Mouse (Mus musculus) kidney, adult 18-20 months (tissue): ENCODE data around the gene Fcrl5.
"Not testable (repeated sequence)": the region's sequence is repeated elsewhere in the genome, so short reads cannot be mapped to it uniquely, and the experiment has no call there.

ENCODE experiments used
- DNase-seq: peaks from one replicate; pipeline ENCODE4 v3.0.0; 2021

The Fcrl5 gene

DNA sequence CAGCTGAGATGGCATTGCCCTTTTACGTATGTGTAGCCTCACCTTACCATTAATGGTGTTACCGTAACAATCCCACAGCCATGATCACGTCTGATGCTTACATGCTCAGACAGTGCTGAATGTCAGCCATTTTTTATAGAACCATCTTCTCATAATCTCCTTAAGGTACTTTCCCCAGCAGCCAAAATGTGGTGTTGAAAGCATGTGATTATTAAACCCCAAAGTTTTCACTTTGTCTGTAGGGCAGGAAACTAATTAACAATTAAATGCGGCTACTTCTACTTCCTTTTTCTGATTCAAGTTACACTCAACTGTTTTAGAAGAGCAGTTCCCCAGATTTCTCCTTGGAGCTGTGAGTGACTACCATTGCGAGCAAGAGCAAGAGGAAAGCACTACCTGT lies at the start of gene Fcrl5:
TSS of gene Fcrl5 (plus strand) at position 295 of the 400 bp plus-strand sequence.
- no peak for DNase-seq

- no peak for DNase-seq
These were observed 44.6 kb upstream of the Fcrl5 start for GRCm38 (mm10) chr3:87390935-87391334.

- DNase-seq: no peak
These were observed 36.8 kb upstream of the Fcrl5 start for GRCm38 (mm10) chr3:87398809-87399208.

- DNase-seq: no peak
These were observed 35.7 kb upstream of the Fcrl5 start for GRCm38 (mm10) chr3:87399906-87400305.

- no peak for DNase-seq
These were observed 34.3 kb upstream of the Fcrl5 start for GRCm38 (mm10) chr3:87401321-87401720.

DNA sequence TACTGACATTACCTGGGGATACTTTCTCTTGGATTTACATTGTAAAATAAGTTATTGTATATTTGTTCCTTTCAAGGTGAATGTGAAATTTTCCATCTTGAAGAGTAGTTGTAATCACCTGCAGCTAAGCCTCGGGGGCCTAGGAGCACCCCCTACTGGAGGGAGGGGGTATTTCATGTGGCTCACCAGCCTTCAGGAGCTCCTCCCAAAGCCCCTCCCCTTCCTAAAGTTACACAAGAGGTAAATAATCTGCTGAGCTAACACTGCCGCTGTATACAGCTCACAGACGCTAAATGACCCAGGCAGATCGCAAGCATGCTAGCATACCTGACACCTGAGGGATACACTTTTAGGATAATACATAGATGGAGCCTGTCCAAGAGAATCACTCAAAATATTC lies 27.4 kb upstream of the Fcrl5 start:
- no peak for DNase-seq

- no peak for DNase-seq
These were observed 26.2 kb upstream of the Fcrl5 start for GRCm38 (mm10) chr3:87409196-87409935.

DNA sequence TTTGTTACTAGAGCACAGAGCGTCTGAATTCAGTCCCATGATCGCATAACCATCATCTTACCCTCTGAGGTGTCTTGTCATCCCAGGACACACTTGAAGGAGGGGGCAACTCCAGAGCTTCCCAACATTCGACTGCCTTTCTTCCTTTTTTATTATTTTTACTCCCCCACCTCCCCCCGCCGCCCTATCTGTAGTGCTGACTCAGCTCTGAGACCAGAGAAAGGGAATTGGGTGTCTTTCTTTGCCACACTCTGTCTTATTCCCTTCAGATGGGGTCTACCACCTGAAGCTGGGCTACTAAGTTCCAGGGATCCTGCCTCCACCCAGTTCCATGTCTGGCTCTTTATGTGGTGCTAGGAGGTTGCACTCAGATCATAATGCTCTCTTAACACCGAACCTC lies 25.0 kb upstream of the Fcrl5 start:
- no peak for DNase-seq

GRCm38 (mm10) chr3:87411150-87411549 lies 24.4 kb upstream of the Fcrl5 start:
- peak; percentile 31 for DNase-seq

DNA sequence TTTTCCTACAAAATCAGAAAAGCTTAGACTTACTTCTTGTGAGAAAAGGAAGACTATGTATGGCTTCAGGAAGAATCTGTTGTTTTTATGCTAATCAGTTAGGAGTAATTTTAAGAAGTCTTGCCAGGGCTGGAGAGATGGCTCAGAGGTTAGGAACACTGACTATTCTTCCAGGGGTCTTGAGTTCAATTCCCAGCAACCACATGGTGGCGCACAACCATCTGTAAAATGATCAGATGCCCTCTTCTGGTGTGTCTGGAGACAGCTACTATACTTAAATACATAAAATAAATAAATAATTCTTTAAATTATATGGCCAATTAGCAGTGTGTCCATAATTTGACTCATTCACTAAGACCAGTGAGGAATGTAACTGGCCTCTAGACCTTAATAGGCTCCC lies 14.9 kb upstream of the Fcrl5 start:
- DNase-seq: no peak

GRCm38 (mm10) chr3:87422386-87422910 lies 13.1 kb upstream of the Fcrl5 start:
- no peak for DNase-seq

GRCm38 (mm10) chr3:87440586-87440985 lies 5.0 kb downstream of the Fcrl5 start:
- DNase-seq: no peak

- no peak for DNase-seq
These were observed 8.4 kb downstream of the Fcrl5 start for GRCm38 (mm10) chr3:87443968-87444367.

DNA sequence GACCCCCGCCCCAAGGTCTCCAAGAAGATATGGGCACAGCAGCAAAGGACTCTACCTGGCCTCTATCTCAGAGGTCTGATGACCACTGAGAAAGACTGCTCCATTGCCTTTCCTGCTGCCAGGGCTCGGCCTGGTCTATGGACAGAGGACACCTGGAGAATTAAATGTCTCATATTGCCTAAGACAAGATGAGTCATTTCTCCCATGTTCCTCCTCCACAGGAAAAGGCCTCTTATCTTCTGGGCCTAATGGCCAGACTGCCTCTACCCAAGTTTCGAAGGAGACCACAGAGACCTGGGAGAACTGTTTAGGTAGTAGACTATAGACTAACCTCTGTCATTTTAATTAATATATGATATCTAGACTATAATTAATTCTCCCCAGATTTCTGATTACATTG lies 29.9 kb downstream of the Fcrl5 start:
- no peak for DNase-seq

GRCm38 (mm10) chr3:87467011-87467410 lies 31.4 kb downstream of the Fcrl5 start:
- no peak for DNase-seq

DNA sequence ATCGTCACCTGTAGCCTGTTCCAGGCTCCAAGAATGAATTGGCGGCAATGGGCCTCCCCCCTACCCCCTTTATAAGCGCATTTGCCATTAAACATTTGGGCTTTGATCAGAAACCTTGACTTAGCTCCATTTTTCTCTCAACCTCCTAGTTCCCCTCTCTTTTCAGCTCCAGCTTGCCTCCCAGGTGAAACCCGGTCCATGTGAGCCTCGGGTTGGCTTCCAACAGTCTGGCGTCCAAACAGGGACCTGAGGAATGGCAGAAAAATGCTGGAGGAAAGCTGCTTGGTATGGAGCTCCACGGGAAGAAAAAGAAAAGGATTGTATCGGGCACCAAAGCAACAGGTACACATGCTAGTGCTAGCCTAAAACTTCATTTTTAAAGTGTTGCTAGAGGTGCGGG lies 31.8 kb downstream of the Fcrl5 start:
- no peak for DNase-seq

DNA sequence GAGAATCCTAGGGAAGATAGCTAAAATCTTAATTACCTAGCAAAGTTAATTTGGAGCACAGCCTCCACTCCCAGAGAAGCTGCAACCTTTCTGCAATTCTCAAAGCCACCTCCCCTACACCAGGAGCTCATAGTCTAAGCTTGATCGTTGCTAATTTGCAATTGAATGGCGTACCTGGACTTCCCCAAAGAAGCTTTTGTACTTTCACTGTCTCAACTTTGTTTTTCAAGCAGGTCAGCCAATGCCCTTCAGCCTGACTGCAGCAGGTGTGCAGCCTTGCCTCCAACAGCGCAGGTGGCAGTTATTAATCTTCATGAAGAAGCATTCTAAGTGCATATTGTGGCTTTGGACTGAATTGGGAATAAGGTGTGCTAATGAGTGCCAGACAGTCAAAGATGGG lies 42.4 kb downstream of the Fcrl5 start:
- DNase-seq: not testable (repeated sequence)

GRCm38 (mm10) chr3:87478596-87478995 lies 43.0 kb downstream of the Fcrl5 start:
- not testable (repeated sequence) for DNase-seq

GRCm38 (mm10) chr3:87479230-87479629 lies 43.7 kb downstream of the Fcrl5 start:
- DNase-seq: not testable (repeated sequence)

DNA sequence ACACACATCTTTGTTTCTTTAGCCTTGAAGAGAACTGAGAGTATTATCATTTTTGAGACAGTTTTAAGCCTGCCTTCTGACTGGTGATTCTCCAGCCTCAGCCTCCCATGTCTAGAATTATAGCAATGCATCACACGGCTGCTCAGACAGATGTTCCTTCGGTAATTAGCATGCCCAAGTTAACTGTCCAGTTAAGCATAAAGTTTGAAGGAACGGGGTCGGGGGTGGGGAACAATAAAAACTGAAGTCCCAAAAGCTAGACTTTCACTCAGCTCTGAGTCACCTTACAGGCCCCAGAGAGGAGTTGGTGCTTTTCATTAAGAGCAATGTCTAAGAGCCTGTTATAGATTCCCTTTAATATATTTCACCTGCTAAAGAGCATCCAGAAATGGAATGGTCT lies 51.8 kb downstream of the Fcrl5 start:
- DNase-seq: no peak

DNA sequence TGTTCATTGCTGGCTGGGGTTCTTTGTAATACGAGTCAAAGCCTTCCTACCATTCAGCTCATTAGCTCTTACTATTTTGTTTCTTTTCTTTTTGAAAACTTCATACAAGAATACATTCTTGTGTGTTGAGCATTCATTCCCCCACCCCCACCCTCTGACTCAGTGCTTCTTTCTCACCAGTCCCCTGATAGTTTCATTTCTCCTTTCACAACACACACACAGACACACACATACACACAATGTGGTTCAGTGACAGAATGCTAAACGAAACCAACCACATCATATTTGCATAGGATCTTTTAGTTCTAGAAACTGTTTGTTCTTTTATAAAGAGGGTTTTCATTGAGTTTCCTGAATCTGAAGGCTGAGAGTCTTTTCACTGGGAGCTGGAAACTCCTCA lies 52.3 kb downstream of the Fcrl5 start:
- DNase-seq: no peak

- no peak for DNase-seq
These were observed 62.7 kb downstream of the Fcrl5 start for GRCm38 (mm10) chr3:87498266-87498665.

- DNase-seq: peak; percentile 69
These were observed 63.5 kb downstream of the Fcrl5 start for GRCm38 (mm10) chr3:87499072-87499471.

DNA sequence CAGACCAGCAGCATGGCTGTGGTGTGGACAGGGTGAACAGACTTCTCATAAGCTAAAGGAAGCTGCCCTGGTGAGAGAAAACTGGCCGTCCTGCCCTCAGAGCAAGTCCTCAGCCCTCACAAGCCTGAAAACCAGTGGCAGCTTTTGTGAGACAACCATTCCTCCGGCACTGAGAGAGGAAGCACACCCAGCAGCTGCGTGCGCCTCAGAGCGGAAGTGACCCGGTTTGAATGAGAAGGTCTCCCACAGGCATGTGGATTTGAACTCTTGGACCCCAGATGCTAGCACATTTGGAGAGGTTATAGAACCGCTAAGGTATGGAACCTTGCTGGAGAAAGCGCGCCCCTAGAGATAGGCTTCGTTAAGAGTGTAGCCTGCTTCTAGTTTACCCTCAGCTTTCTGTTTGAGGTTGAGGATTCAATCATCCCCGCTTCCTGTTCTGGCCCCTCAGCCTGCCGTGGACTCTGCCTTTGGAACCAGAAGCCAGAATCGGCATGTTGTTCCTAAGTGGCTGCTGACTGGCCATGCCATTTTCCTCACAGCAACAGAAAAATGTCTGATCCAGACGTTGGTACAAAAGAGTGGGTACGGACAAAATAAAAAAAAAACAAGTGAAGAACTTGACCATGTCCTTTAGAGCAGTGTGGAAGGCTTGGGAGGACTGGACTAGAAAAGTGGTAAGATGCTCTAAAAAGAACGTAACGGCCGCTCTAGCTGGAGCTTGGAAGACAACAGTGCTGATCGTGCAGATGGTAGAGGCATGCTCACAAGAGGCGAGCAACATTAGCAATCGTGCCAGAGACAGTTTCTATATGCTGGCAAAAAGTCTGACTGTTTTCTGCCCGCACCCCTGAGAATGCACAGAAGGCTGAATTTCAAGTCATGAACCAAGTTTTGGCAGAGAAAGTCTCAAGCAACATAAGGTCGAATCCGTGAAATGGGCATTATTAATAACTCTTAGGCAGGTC lies 64.8 kb downstream of the Fcrl5 start:
- no peak for DNase-seq
